Mouse (Mus musculus) heart, adult 2 months (tissue): ENCODE measurements around the gene Pdxdc1. TPM values are rescaled to one million over a fixed set of nuclear protein-coding genes. Genes with fewer than 3 reads are reported as not detected.
"Not testable (repeated sequence)": the region's sequence is repeated elsewhere in the genome, so short reads cannot be mapped to it uniquely, and the experiment has no call there.

Experiments
- DNase-seq, 2 experiments: peaks; one replicate each; pipeline ENCODE4 v3.0.0; 2021
- H3K27ac ChIP-seq: fragments of 200-600 bp; 2 replicates; pipeline ENCODE4 v1.8.1; 2022
- H3K27me3 ChIP-seq: fragments of 200-500 bp; 2 replicates; pipeline ENCODE4 v1.6.1; 2012; ENCODE audit warnings: mild to moderate bottlenecking, low read length, inconsistent platforms, mixed read lengths; ENCODE audit not compliant: control insufficient read depth, insufficient read depth
- H3K36me3 ChIP-seq: fragments of 200-500 bp; 2 replicates; pipeline ENCODE4 v1.6.1; 2012; ENCODE audit warnings: low read length, inconsistent platforms; ENCODE audit not compliant: control insufficient read depth, insufficient read depth
- H3K4me1 ChIP-seq: fragments of 200-500 bp; 2 replicates; pipeline ENCODE4 v1.6.1; 2011; ENCODE audit warnings: low read length; ENCODE audit not compliant: control insufficient read depth, insufficient read depth
- H3K4me3 ChIP-seq: fragments of 200-600 bp; 2 replicates; pipeline ENCODE4 v1.8.1; 2022
- H3K79me2 ChIP-seq: fragments of 200-500 bp; replicated peaks from 2 replicates; pipeline ENCODE4 v1.6.1; 2012; ENCODE audit warnings: mild to moderate bottlenecking, inconsistent platforms, low read length, moderate library complexity, mixed read lengths; ENCODE audit not compliant: control insufficient read depth, insufficient read depth
- H3K9ac ChIP-seq: fragments of 200-500 bp; 2 replicates; pipeline ENCODE4 v1.6.1; 2012; ENCODE audit warnings: low read depth, mild to moderate bottlenecking, control low read depth, inconsistent platforms, low read length, mixed read lengths
- CTCF ChIP-seq: fragments of 200-600 bp; IDR thresholded peaks from 2 replicates; pipeline ENCODE4 v1.8.1; 2022; ENCODE audit warnings: antibody characterized with exemption, mild to moderate bottlenecking, moderate library complexity
- EP300 ChIP-seq: fragments of 200-500 bp; IDR thresholded peaks from 2 replicates; pipeline ENCODE4 v1.6.1; 2011; ENCODE audit warnings: low read depth, low read length, control low read depth; ENCODE audit not compliant: insufficient read depth
- POLR2A ChIP-seq: fragments of 200-500 bp; IDR thresholded peaks from 2 replicates; pipeline ENCODE4 v1.6.1; 2011; ENCODE audit warnings: mild to moderate bottlenecking, low read depth, low read length, control low read depth; ENCODE audit not compliant: insufficient read depth
- WGBS: fragments of 180-500 bp; shearing (Covaris S2); methylation state at CpG from one replicate; pipeline ENCODE4 v1.1.7; 2018; 5-methylcytosine and 5-hydroxymethylcytosine counted together
- intact Hi-C: fragments of 180-260 bp; cut with DNase I; formaldehyde crosslinking; loops from one replicate; pipeline ENCODE4 v1.15.1; 2025
- polyA plus RNA-seq: library from polyadenylated mRNA; depleted of rRNA; stranded (reverse); fragments of >200 nt; gene quantifications from 2 replicates; pipeline ENCODE4 v1.2.3, GENCODE M21; 2012
- total RNA-seq, 2 experiments: library from RNA; stranded (reverse); gene quantifications; 2 replicates each; pipeline ENCODE4 v1.2.3; 2021

Pdxdc1 gene
- total and polyA plus RNA-seq, 3 experiments, result 67.3 to 92.7 (median 71.3) TPM

DNA sequence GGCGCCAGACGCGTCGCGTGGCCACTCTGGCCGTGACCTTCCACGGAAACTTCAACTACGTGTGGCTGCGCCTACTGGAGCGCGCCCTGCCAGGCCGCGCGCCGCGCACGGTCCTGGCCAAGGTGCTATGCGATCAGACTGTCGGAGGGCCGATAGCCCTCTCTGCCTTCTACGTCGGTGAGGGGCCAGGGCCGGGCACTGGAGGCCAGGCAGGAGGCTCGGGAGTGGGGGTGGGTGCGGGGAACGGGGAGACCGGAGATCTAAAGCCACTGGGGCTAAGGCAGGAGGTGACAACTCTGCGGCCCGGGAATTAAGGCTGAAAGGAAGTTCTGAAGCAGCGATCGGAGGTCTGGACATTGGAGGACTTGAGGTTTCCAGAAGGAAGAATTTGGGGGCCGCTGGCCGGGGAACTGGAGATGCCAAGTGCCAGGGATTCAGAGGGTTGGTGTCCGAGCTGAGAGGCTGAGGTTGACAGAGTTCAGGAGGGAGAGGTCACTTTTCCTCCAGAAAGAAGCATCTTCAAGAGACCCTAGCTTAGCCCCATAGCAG lies 38.0 kb upstream of the Pdxdc1 start:
- WGBS, result 4% methylated on average over 34 of the region's 34 CpGs
- intact Hi-C loops, result no loop called here
- H3K36me3 ChIP-seq, result no peaks in the 10 kb centered on the region
- H3K4me1 ChIP-seq, result no peaks in the 10 kb centered on the region
- no peak overlapping the region for H3K27ac ChIP-seq
- DNase-seq, result no peak
- H3K79me2 ChIP-seq, result no peaks in the 10 kb centered on the region
- TF ChIP-seq EP300, result no peak
- TF ChIP-seq POLR2A, result no peak
- TF ChIP-seq CTCF, result no peak
- H3K27me3 ChIP-seq, result peaks cover 3% of the 10 kb centered on the region
- peak overlapping the region; percentile 49 for H3K4me3 ChIP-seq
- H3K9ac ChIP-seq, result peak overlapping the region; percentile 13; the same call in 1 of the 2 replicates

DNA sequence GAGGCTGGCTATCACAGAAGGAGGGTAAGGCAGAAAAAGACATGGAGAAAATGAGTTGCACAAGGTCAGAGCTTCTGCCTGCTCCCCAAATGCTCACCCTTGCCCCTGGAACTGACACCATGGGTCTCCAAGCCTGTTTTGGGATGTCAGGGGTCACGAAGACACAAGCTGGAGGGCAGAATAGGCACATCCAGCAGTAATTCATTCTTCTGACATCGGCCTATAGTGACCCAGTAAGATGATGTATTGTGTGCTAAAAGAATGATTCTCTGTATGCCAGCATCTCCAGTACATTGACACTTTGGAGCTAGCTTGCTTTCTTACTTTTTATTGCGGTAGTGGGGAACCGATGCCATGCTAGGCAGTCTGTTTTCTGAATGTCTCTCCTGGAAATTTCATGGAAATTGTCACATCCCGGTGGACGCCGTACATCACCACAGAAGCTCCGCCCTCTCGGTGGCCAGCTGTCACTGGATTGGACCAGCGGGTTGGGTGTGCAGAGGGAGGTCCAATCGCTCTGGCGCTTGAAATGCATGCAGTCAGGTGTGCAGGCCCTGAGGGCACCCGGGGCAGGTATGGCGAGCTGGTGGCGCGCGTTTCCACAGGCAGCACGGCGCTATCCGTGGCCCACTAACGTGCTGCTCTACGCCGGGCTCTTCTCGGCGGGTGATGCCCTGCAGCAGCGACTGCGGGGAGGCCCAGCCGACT lies 37.4 kb upstream of the Pdxdc1 start:
- H3K9ac ChIP-seq, result peak overlapping the region; percentile 13; the same call in 1 of the 2 replicates
- 7% methylated on average over 28 of the region's 28 CpGs for WGBS
- DNase-seq, result peak; percentile 20 to 28
- no peak overlapping the region for H3K27ac ChIP-seq
- H3K4me3 ChIP-seq, result peak overlapping the region; percentile 49
- H3K27me3 ChIP-seq, result peaks cover 3% of the 10 kb centered on the region
- intact Hi-C loops, result no loop called here
- H3K4me1 ChIP-seq, result no peaks in the 10 kb centered on the region
- no peaks in the 10 kb centered on the region for H3K79me2 ChIP-seq
- no peaks in the 10 kb centered on the region for H3K36me3 ChIP-seq
- no peak for TF ChIP-seq POLR2A

DNA sequence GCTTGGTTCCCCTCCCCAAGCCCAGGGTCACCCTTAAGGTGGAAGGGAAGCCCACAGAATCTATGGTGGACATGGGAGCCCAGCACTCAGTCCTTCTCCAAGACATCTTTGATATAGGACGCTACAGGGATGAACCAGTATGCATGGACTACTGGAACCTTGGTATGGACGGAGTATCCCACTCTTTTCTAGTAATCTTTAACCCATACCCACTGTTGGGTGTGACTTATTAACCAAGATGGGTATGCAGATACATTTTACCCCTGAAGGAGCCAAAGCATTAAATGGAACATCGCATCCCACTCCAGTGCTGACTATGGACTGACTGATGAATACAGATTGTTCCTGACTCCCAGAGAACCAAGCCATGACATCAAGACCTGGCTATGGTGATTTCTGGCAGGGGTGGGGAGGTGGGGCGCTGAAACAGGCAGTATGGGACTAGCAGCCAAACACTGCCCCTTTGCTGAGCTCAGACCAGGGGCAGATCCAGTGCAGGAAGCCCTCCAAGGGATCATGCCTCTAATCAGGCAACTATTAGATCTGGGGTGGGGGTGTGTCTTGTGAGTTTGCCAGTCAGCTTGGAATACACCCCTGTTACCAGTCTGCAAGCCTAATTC lies 24.6 kb upstream of the Pdxdc1 start:
- H3K79me2 ChIP-seq, result no peaks in the 10 kb centered on the region
- H3K27ac ChIP-seq, result no peak overlapping the region
- H3K9ac ChIP-seq, result no peak overlapping the region
- DNase-seq, result no peak
- 92% methylated on average over 4 of the region's 4 CpGs for WGBS
- H3K4me3 ChIP-seq, result no peak overlapping the region
- intact Hi-C loops, result no loop called here
- H3K36me3 ChIP-seq, result no peaks in the 10 kb centered on the region
- no peak for TF ChIP-seq POLR2A
- TF ChIP-seq EP300, result no peak
- TF ChIP-seq CTCF, result no peak
- H3K4me1 ChIP-seq, result no peaks in the 10 kb centered on the region
- no peaks in the 10 kb centered on the region for H3K27me3 ChIP-seq

DNA sequence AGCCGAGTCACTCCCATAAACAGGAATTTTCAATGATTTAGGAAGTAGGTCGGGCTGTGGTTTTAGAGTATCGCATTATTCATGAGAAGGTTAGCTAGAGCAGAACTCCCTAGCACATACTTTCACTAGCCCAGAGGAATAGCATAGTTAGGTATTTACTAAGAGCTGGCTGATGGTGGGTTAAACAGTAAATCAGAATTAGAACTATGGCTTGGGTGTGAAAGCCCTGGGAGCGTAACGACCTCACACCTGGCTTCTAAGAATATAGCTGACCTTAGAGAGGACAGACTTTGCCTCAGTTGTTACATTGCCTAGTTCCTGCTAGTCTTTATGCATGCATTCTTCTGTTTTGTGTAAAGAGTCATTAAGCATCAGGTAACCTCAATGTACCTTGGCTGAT lies 20.0 kb upstream of the Pdxdc1 start:
- not testable (repeated sequence) for H3K9ac ChIP-seq, H3K27ac ChIP-seq

GRCm38 (mm10) chr16:13922499-13922898 lies 19.6 kb upstream of the Pdxdc1 start:
- H3K79me2 ChIP-seq, H3K4me1 ChIP-seq, intact Hi-C loops, H3K27ac ChIP-seq, H3K27me3 ChIP-seq, H3K4me3 ChIP-seq, H3K9ac ChIP-seq, H3K36me3 ChIP-seq, DNase-seq: not testable (repeated sequence)
- WGBS, result 90% methylated on average over 3 of the region's 3 CpGs

More for the DNA sequence above, 20.0 kb upstream of the Pdxdc1 start:
- DNase-seq, H3K36me3 ChIP-seq, H3K4me1 ChIP-seq, intact Hi-C loops, H3K79me2 ChIP-seq, H3K4me3 ChIP-seq, H3K27me3 ChIP-seq: not testable (repeated sequence)
- WGBS, result 93% methylated on average over 5 of the region's 5 CpGs

DNA sequence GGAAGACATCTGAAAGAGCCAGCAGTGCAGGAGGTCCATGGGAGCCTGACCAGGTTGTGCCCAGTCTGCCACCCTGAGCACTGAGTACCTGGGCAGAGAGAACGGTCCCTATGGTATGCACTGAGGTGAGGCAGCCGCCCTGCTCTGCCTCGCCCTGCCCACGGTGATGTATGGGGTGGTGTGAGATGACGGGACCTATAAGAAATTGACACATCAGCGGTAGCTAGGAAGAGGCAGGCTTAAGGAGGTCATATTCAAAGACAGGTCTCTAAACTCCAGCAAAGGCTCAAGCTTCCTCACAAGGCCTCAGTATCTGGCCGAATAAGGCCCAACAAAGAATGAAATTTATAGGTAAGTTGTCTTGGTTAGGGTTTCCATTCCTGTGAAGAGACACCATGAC lies 18.9 kb upstream of the Pdxdc1 start:
- no peak overlapping the region for H3K27ac ChIP-seq
- 96% methylated on average over 7 of the region's 7 CpGs for WGBS
- no peak for DNase-seq
- no peaks in the 10 kb centered on the region for H3K27me3 ChIP-seq
- no peak overlapping the region for H3K4me3 ChIP-seq
- H3K9ac ChIP-seq, result no peak overlapping the region
- no peaks in the 10 kb centered on the region for H3K36me3 ChIP-seq
- intact Hi-C loops, result no loop called here
- TF ChIP-seq CTCF (no peak), POLR2A (no peak)
- no peaks in the 10 kb centered on the region for H3K4me1 ChIP-seq
- no peaks in the 10 kb centered on the region for H3K79me2 ChIP-seq
